Mouse (Mus musculus) heart, embryonic 13.5 days (tissue): Measurements from ENCODE around the gene Syt5. TPM values are rescaled to one million over a fixed set of nuclear protein-coding genes. Genes with fewer than 3 reads are reported as not detected.

Source experiments
- ATAC-seq: fragments of 200-750 bp; cut with Nextera tagmentation; 2 replicates; pipeline ENCODE4 v1.8.0; 2017; ENCODE audit warnings: moderate TSS enrichment; ENCODE audit not compliant: insufficient number of reproducible peaks, low FRiP score, low TSS enrichment; ENCODE audit errors: extremely low read depth
- H3K27ac ChIP-seq: fragments of 300-500 bp; sonication (generic); replicated peaks from 2 replicates; pipeline ENCODE4 v1.5.1; 2015; ENCODE audit warnings: moderate library complexity, mild to moderate bottlenecking, inconsistent platforms
- H3K27me3 ChIP-seq: fragments of 300-500 bp; sonication (generic); replicated peaks from 2 replicates; pipeline ENCODE4 v1.6.1; 2015; ENCODE audit warnings: mild to moderate bottlenecking, inconsistent platforms
- H3K36me3 ChIP-seq: fragments of 300-500 bp; sonication (generic); 2 replicates; pipeline ENCODE4 v1.6.1; 2015; ENCODE audit warnings: mild to moderate bottlenecking, inconsistent platforms
- H3K4me1 ChIP-seq: fragments of 300-500 bp; sonication (generic); 2 replicates; pipeline ENCODE4 v1.6.1; 2015; ENCODE audit warnings: inconsistent platforms
- H3K4me2 ChIP-seq: fragments of 300-500 bp; sonication (generic); 2 replicates; pipeline ENCODE4 v1.6.1; 2015; ENCODE audit warnings: inconsistent platforms, mild to moderate bottlenecking, moderate library complexity
- H3K4me3 ChIP-seq: fragments of 300-500 bp; sonication (generic); 2 replicates; pipeline ENCODE4 v1.5.1; 2015; ENCODE audit warnings: moderate library complexity, mild to moderate bottlenecking, inconsistent platforms
- H3K9ac ChIP-seq: fragments of 300-500 bp; sonication (generic); 2 replicates; pipeline ENCODE4 v1.6.1; 2015; ENCODE audit warnings: inconsistent platforms, mild to moderate bottlenecking, moderate library complexity
- H3K9me3 ChIP-seq: fragments of 300-500 bp; sonication (generic); 2 replicates; pipeline ENCODE4 v1.6.1; 2016; ENCODE audit warnings: inconsistent platforms
- WGBS: fragments of 180-500 bp; shearing (Covaris S2); methylation state at CpG from one replicate; pipeline ENCODE4 v1.1.7; 2015; ENCODE audit warnings: mixed read lengths; 5-methylcytosine and 5-hydroxymethylcytosine counted together
- polyA plus RNA-seq: library from polyadenylated mRNA; unstranded; fragments of >200 nt; fragmentation: Nextera tagmentation; extraction: Ambion mirVana; gene quantifications from 2 replicates; pipeline ENCODE4 v1.2.1, GENCODE M21; 2015

Gene Syt5
- polyA plus RNA-seq, 1 experiment from 2014 or later: 2.7 TPM

DNA sequence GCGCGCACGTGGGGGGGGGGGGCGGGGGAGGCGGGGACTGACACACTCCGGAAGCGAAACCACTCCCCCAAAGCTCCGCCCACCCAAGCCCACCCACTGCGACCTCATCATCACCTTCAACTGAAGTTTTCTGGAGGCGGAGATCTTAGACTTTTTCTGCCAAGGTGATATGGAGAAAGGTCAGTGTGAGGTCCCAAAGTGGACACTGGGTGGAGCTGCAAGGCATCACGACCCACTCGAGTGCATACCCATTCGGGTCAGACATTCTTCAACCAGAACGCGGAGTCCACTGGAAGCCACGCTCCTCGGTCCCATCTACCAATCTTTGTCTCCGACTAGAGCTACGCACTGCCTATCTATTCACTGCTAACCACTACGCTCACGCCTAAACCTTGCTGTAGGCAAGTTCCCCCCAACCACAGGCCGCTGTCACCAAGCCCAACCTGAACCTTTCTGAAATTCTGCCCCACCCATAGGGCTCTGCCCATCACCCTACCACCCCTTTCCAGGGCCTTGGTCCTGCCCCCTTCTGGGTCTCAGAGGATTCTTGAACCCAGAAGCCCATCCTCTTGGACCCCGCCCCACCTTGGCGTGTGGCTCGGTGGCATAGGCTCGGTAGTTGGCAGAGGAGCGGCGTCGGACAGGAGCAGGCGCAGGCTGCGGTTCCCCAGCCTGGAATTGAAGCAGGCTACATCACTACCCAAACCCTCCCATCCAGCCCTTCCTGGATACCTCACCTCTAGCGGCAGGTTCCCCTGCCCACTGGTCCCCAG is 25.9 kb downstream of the Syt5 start:
- Histone ChIP-seq H3K36me3 (peaks cover 31% of the 10 kb centered on the region), H3K9me3 (no peaks in the 10 kb centered on the region), H3K4me3 (peak overlapping the region; percentile 72), H3K9ac (peak overlapping the region; percentile 93), H3K27me3 (no peaks in the 10 kb centered on the region), H3K27ac (peak overlapping the region; percentile 96), H3K4me2 (peak overlapping the region; percentile 76), H3K4me1 (peaks cover 63% of the 10 kb centered on the region)
- ATAC-seq: no peak
- 20% methylated on average over 32 of the region's 32 CpGs for WGBS

DNA sequence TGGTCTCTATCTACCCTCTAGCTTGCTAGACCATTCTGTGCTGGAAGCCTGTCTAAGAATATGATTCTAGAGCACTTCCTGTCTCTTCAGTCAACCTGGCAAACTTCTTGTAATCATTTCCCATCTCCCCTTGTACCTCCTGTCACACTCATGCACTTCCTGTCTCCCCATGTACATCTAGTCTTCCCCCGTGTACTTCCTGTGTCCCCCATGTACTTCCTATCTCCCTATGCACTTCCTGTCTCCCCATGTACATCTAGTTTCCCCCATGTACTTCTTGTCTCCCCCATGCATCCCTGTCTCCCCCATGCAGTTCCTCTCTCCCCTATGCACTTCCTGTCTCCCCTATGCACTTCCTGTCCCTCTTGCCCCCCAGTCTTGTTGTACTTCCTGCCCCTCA is 28.9 kb downstream of the Syt5 start:
- H3K36me3 ChIP-seq: peaks cover 31% of the 10 kb centered on the region
- H3K9me3 ChIP-seq: no peaks in the 10 kb centered on the region
- peaks cover 79% of the 10 kb centered on the region for H3K4me1 ChIP-seq
- H3K4me2 ChIP-seq: peak overlapping the region; percentile 76
- peak overlapping the region; percentile 63 for H3K27ac ChIP-seq
- WGBS: 56% methylated on average over 1 of the region's 1 CpGs
- H3K4me3 ChIP-seq: peak overlapping the region; percentile 43
- H3K9ac ChIP-seq: peak overlapping the region; percentile 78
- no peak for ATAC-seq
- no peaks in the 10 kb centered on the region for H3K27me3 ChIP-seq

DNA sequence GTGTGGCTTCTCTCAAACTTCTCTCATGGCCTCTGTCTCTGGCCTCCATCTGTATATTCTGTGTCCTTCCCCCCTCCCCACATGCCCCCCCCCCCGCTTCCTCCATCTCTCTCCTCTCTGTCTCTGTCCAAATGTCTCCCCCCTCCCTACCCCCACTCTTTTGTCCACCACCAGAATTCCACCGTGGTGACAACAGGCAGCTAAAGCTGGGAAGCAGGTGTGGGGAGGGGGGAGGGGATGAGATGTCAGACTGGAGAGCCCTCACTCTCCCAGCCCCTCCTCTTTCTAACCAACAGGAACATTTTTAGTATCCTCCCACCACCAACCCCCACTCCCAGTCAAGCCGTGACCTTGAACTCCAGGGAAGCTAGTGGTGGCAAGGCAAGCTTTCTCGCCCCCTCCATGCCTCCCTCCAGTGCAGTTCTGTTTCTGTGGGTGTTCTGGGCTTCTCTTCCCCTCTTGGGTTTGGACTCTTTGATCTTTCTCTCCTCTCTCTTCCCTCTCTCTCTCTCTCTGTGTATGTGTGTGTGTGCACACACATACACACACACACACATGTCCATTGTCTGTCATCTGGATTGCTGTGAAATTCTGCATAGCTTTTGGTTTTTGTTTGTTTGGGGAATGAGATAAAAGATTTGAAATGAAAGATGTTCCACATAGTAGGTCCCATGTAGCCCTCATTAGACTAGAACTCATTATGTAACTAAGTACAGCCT is 30.9 kb downstream of the Syt5 start, which contains the start of gene Tnnt1:
Tnnt1 (minus strand) TSS at position 51 of the 719 bp plus-strand sequence.
- Histone ChIP-seq H3K4me2 (peak within 1 kb of the TSS; percentile 63), H3K9me3 (no peaks in the 10 kb centered on the region), H3K27me3 (no peaks in the 10 kb centered on the region), H3K4me3 (peak within 1 kb of the TSS; percentile 38), H3K4me1 (peaks cover 88% of the 10 kb centered on the region), H3K27ac (peak within 1 kb of the TSS; percentile 93), H3K9ac (peak within 1 kb of the TSS; percentile 78), H3K36me3 (peaks cover 31% of the 10 kb centered on the region)
- peak; percentile 49; the same call in 1 of the 2 replicates for ATAC-seq
- WGBS: 11% methylated on average over 4 of the region's 4 CpGs

DNA sequence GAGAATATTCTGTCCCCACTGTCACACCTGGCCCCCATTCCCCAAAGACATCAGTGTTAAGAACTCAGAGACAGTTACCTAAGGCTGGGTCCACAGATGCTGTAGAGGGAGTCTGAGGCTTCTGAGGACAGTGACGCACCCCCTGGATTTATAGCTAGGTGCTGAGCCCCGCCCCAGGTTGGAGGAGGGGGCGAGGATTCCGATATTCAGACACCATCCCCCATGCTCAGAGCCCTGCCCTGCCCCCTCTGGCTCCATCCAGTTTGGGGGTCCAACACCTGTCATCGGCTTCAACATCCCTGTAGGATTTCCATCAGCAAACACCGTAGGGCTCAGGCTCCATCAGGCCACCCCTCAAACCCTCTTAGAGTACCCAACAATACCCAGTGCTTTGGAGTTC is 31.5 kb downstream of the Syt5 start:
- H3K27ac ChIP-seq: peak overlapping the region; percentile 93
- no peaks in the 10 kb centered on the region for H3K9me3 ChIP-seq
- H3K4me1 ChIP-seq: peaks cover 90% of the 10 kb centered on the region
- H3K36me3 ChIP-seq: peaks cover 30% of the 10 kb centered on the region
- H3K4me3 ChIP-seq: peak overlapping the region; percentile 38
- ATAC-seq: no peak
- 45% methylated on average over 6 of the region's 6 CpGs for WGBS
- peak overlapping the region; percentile 78 for H3K9ac ChIP-seq
- peak overlapping the region; percentile 63 for H3K4me2 ChIP-seq
- no peaks in the 10 kb centered on the region for H3K27me3 ChIP-seq

DNA sequence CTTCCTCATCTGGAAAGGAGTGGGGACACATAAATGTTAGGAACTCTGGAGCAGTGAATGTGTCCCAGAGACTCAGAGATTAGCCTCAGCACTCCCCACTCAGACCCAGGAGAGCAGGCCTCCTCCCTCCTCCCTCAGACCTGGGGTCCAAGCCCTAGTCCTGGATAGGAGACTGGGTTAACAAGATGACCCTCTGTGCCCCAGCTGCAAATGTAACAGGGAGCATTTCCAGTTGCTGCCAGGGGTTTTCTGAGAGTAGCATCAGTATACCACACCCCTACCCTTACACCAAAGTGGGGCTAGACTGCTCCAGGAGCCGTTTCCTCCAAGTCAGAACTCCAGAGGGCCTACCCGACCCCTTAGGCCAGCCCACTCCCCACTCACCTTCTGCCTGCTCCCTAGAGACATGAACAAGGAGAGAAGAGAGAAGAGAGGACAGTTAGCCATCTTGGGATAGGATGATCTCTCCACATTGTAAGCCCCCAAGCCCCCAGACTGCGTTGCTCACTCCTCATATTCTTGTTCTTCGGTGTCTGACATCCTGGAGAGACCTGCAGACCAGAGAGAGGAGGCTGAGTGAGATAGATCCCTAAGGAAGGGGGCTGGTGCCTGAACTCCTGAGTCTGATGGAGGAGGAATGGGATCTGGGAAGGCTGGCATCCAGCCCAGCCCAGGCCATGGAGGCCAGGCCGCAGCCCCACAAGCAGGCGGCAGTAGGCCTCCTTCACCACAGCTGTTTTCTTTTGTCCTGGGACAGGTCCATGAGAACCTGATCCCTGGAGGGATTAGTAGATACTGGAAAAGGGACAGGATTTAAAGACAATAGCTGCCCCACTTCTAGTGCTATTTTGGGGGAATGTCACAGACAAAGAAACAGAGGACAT is 33.3 kb downstream of the Syt5 start:
- Histone ChIP-seq H3K9me3 (no peaks in the 10 kb centered on the region), H3K36me3 (peaks cover 18% of the 10 kb centered on the region), H3K27me3 (no peaks in the 10 kb centered on the region), H3K4me2 (peak overlapping the region; percentile 63), H3K4me3 (peak overlapping the region; percentile 38), H3K4me1 (peaks cover 91% of the 10 kb centered on the region), H3K9ac (peak overlapping the region; percentile 78), H3K27ac (peak overlapping the region; percentile 93)
- ATAC-seq: no peak
- WGBS: 32% methylated on average over 6 of the region's 6 CpGs

DNA sequence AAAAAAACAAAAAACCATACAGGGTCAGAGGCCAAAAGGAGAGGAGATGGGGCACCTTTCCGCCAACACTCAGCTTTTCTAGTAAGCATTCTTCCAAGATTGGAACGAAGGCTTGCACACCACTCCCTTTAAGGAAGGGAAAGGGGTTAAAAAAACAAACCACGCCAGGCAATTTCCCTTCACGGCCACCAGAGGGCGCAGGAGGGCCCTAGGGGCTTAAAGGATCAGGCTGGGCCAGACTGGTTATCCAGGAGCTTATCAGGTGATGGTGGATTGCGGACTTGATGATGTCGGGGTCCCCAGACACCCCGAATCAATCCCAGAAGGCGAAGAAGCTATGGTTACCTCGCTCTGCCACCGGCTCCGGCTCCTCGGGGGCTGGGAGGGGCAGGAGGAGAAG is 34.1 kb downstream of the Syt5 start:
- no peaks in the 10 kb centered on the region for H3K9me3 ChIP-seq
- no peak for ATAC-seq
- H3K4me2 ChIP-seq: peak overlapping the region; percentile 63
- H3K4me3 ChIP-seq: peak overlapping the region; percentile 38
- peaks cover 14% of the 10 kb centered on the region for H3K36me3 ChIP-seq
- no peaks in the 10 kb centered on the region for H3K27me3 ChIP-seq
- WGBS: 17% methylated on average over 13 of the region's 13 CpGs
- peak overlapping the region; percentile 93 for H3K27ac ChIP-seq
- peak overlapping the region; percentile 78 for H3K9ac ChIP-seq
- peaks cover 91% of the 10 kb centered on the region for H3K4me1 ChIP-seq

DNA sequence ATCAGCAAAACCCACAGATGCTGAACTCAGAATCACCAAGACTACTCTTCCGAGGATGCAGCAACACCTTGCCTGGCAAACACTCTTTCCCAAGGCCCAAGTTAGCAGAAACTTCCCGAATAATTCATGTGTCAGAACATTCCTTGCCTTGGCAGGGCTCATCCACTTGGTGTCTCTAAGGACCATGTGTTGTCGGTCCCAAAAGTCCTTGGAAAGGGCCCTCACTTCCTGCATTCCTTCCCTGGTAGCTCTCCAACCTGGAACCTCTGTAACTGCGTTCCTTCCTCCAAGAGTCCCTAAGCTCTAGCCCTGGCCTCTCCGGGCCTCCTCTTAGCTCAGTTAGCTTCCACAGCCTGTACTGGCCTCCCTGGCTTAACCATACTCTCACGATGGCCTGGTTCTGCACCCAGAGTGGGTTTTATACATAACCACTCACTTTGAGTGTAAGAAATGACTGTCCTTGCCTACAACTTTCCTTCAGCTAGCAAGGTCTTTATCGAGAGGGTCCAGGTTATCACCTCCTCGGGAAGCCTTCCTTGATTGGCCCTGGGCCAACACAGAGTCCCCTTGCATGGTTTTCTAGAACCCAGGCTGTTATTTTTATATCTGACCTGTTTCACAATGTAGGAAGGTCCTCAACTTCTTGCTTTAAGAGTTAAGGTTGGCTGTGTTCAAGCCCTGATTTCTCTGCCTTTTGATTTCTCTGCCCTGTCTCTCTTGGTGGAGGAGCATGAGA is 35.7 kb downstream of the Syt5 start:
- ATAC-seq: no peak
- no peaks in the 10 kb centered on the region for H3K27me3 ChIP-seq
- H3K27ac ChIP-seq: peak overlapping the region; percentile 86
- peak overlapping the region; percentile 73 for H3K9ac ChIP-seq
- H3K36me3 ChIP-seq: peaks cover 12% of the 10 kb centered on the region
- H3K9me3 ChIP-seq: no peaks in the 10 kb centered on the region
- 25% methylated on average over 8 of the region's 8 CpGs for WGBS
- H3K4me3 ChIP-seq: peak overlapping the region; percentile 38
- peaks cover 82% of the 10 kb centered on the region for H3K4me1 ChIP-seq
- peak overlapping the region; percentile 63 for H3K4me2 ChIP-seq

DNA sequence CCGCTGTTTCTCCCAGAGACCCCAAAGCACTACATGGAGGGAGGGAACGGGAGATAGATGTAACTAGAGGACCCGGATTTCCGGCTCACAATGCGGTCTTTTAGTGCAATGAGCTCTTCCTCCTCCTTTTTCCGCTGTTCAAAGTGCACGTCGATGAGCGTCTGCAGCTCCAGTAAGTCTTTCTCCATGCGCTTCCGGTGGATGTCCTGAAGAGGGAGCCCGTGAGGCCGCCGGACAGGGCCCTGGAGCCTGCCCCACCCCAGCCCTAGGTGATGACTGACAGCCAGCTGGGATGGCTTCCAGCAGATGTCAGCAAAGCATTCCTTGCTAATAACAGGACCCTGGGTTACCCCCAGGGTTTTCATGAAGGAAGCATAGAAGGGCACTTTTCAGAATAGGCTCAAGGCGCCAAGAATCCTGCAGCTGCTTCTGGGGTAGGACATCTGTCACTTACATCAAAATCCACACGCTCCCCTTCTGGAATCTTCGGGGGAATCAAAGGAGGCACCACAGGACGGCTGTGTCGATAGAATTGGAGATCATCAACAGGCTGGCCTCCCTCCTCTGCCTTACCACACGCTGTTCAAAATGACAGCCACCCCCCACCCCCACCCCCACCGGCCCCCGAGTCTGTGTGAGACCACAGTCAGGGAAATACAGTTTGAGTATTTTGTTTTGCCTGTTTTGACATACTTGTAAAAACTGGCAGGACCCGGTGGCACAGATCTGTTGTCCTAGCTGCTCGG is 37.3 kb downstream of the Syt5 start:
- Histone ChIP-seq H3K27me3 (no peaks in the 10 kb centered on the region), H3K4me1 (peaks cover 68% of the 10 kb centered on the region), H3K9ac (peak overlapping the region; percentile 73), H3K9me3 (no peaks in the 10 kb centered on the region), H3K36me3 (peaks cover 15% of the 10 kb centered on the region), H3K4me3 (peak overlapping the region; percentile 38), H3K27ac (peak overlapping the region; percentile 86), H3K4me2 (peak overlapping the region; percentile 63)
- peak; percentile 72; the same call in 1 of the 2 replicates for ATAC-seq
- WGBS: 9% methylated on average over 24 of the region's 24 CpGs

DNA sequence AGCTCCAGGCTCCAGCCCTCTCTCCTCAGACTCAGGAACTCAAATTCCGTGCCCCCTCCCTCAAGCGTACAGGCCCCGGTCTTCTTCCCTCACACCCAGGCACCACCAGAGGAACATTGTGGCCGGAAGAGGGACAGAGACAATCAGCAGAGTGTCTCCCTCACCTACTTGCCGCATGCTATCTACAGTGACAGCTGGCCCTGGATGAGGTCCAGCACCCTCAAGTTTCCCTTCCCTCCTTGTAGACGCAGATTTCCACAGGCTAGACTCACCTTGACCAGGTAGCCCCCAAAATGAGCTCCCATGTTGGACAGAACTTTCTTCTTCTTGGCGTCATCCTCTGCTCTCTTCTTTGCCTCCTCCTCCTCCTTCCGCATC is 38.6 kb downstream of the Syt5 start:
- peaks cover 20% of the 10 kb centered on the region for H3K36me3 ChIP-seq
- peak overlapping the region; percentile 71; the same call in 1 of the 2 replicates for H3K9ac ChIP-seq
- H3K4me1 ChIP-seq: peaks cover 64% of the 10 kb centered on the region
- H3K4me2 ChIP-seq: peak overlapping the region; percentile 63
- no peak for ATAC-seq
- H3K4me3 ChIP-seq: peak overlapping the region; percentile 37; the same call in 1 of the 2 replicates
- no peaks in the 10 kb centered on the region for H3K9me3 ChIP-seq
- 75% methylated on average over 8 of the region's 8 CpGs for WGBS
- H3K27me3 ChIP-seq: no peaks in the 10 kb centered on the region
- peak overlapping the region; percentile 86; the same call in 1 of the 2 replicates for H3K27ac ChIP-seq
